Mouse (Mus musculus): ENCODE measurements around the gene Hspa5. TPM values are rescaled to one million over a fixed set of nuclear protein-coding genes. Genes with fewer than 3 reads are reported as not detected.
"Not testable (repeated sequence)": the region's sequence is repeated elsewhere in the genome, so short reads cannot be mapped to it uniquely, and the experiment has no call there.

The Hspa5 gene
- polyA plus RNA-seq, 1 experiment = 367 TPM

DNA sequence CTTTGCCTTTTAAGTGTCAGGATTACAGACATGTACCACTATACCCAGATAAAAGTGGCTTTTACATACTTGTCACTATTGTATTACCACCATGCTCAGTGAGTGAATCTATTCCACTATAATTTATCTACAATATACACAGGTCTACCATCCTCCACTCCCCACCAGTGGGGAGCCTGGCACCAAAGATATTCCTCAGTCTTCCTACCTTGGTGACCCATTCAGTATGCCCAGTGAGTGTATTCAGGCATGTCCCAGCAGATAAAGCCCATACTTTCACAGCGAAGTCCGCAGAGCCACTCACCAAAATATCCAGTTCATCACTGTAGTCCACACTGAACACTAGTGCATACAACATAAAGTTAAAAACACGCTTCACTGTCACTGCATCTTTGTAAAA, 39.0 kb downstream of the Hspa5 start:
- DNase-seq (ENCODE audit: low read depth) = no peak
- TF ChIP-seq POLR2A (IDR thresholded peaks at IDR 0.05; ENCODE audit: borderline replicate concordance, extremely low read depth, insufficient read depth, insufficient read length, poor library complexity, severe bottlenecking) (no peak), CTCF (IDR thresholded peaks at IDR 0.05; ENCODE audit: borderline replicate concordance, extremely low read depth, insufficient read depth, insufficient read length) (no peak)

DNA sequence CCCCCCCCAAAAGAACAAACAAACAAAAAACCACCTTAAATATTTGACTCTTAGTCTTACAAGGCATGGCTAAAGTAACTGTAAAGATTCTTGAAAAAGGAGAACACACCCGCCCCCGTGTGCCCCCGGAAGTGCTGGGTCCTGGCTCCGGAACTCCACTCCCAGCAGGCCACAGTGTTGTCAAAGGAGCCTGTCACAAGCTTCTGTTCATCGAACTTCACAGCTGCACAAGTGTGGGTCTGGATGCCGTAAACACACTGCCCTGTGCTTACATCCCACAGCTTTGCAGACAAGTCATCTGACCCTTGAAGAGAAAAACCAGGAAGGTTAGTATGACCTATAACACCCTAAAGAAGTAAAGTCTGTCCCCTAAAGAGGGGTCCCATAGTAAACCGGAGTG, 40.9 kb downstream of the Hspa5 start:
- TF ChIP-seq CTCF (IDR thresholded peaks at IDR 0.05; ENCODE audit: borderline replicate concordance, extremely low read depth, insufficient read depth, insufficient read length) (no peak), POLR2A (IDR thresholded peaks at IDR 0.05; ENCODE audit: borderline replicate concordance, extremely low read depth, insufficient read depth, insufficient read length, poor library complexity, severe bottlenecking) (no peak)
- no peak for DNase-seq (ENCODE audit: low read depth)

DNA sequence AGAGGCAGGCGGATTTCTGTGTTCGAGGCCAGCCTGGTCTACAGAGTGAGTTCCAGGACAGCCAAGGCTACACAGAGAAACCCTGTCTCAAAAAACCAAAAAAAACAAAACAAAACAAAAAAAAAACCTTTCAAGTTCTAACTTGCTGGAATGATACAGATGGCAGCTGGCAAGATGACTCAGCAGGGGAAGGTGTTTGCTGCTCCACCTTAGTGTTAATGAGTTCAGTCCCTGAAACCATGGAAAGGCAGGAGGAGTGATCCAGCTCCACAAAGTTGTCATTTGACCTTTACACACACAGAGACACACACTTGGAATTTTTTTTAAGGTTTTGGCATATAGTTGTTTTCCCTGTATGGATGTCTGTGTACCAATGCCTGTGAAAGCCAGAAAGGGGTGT, 44.1 kb downstream of the Hspa5 start:
- DNase-seq (ENCODE audit: low read depth) = not testable (repeated sequence)

DNA sequence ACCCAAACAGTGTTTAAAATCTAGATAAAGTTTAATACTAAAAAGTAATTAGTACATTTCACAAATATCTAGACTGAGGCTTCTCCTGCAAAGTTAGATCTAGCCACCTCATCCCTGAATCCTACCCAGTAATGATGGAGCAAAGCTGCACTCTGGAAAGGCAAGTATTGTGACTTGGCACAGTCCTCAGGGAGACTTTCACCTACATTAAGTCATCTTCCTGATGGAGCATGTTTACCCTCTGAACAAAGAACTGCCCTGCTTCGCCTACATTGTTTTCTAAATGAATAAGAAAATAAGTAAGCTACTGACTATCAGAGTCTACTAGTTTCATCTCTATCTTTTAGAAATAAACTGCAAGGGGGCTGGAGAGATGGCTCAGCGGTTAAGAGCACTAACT, 46.7 kb downstream of the Hspa5 start:
- TF ChIP-seq CTCF (IDR thresholded peaks at IDR 0.05; ENCODE audit: borderline replicate concordance, extremely low read depth, insufficient read depth, insufficient read length) = no peak
- no peak for TF ChIP-seq POLR2A (IDR thresholded peaks at IDR 0.05; ENCODE audit: borderline replicate concordance, extremely low read depth, insufficient read depth, insufficient read length, poor library complexity, severe bottlenecking)

DNA sequence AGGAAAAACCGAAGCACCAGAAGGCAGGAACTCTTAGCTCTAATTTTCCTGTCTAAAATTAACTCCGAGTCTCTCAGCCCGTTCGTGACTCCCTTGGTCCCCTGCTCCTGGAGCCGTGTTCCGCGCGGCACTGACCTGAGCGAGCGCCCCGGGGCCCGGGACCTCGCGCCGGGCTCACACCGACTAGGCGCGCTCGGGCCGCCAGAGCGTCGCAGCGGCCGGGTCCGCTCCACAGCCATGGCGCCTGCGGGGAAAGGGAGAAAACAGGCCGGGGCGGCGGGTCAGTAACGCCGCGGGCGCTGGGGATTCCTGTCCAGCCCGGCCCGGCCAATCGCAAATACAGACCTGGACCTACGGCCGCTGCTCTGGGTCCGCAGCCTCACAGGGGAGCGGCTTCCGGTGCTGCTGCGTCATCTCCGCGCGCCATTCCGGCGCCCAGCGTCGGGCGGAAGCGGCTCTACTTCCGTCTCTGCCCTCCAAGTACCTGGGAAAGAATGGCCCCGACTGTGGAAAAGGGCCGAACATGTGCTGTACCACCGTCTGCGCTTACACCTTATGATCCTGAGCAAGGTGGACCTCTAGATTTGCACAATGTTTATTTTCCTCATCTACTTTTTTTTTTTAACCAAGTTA, 54.2 kb downstream of the Hspa5 start, which contains the start of gene Fbxw2:
TSS of gene Fbxw2 (minus strand) at position 485 of the 633 bp plus-strand sequence.
- no peak for TF ChIP-seq CTCF (IDR thresholded peaks at IDR 0.05; ENCODE audit: borderline replicate concordance, extremely low read depth, insufficient read depth, insufficient read length)
- TF ChIP-seq POLR2A (IDR thresholded peaks at IDR 0.05; ENCODE audit: borderline replicate concordance, extremely low read depth, insufficient read depth, insufficient read length, poor library complexity, severe bottlenecking) = peak; percentile 63; the same call in 1 of the 2 replicates
- peak; percentile 98 for DNase-seq (ENCODE audit: low read depth)

More for the DNA sequence above, 46.7 kb downstream of the Hspa5 start:
- no peak for DNase-seq (ENCODE audit: low read depth)

DNA sequence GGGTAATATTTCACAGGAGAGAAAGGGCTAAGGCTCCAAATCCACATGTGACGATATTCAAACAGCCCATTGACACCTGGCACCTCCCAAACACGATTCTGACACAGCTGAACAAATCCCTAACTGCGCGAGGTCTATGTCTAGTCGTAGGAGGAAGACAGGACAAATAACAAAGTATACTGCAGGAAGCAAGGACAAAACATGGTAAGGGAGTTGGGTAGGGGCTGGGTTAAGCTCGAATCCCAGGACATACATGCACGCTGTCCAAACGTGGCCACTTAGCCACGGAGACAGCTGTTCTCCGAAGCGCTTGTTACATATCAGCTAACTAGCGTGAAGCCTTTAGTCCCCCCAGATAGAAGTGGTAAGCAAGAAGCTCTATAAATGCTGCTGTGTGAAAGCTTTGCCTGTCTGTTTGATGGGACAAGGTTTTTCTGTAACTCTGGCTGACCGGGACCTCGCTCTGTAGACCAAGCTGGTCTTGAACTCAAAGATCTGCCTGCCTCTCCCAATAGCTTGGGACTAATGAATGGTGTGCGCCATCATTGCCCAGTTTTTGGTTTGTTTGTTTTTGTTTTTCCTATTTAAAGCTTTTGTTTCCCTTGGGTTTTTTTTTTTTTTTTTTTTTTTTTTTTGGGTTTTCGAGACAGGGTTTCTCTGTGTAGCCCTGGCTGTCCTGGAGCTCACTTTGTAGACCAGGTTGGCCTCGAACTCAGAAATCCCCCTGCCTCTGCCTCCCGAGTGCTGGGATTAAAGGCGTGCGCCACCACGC, 54.9 kb downstream of the Hspa5 start:
- no peak for DNase-seq (ENCODE audit: low read depth)
- TF ChIP-seq CTCF (IDR thresholded peaks at IDR 0.05; ENCODE audit: borderline replicate concordance, extremely low read depth, insufficient read depth, insufficient read length) (no peak), POLR2A (IDR thresholded peaks at IDR 0.05; ENCODE audit: borderline replicate concordance, extremely low read depth, insufficient read depth, insufficient read length, poor library complexity, severe bottlenecking) (no peak)

Other genes with a start within 250 kb of the Hspa5 start
- 40.0 and 61.7 TPM in 2 replicates for gene Gapvd1, start 16.7 kb upstream of the Hspa5 start, polyA plus RNA-seq (2012; rRNA removed)
- gene Rabepk, start 27.9 kb downstream of the Hspa5 start, polyA plus RNA-seq (2012; rRNA removed) = 18.6 and 21.0 TPM in 2 replicates
- 60.9 and 67.3 TPM in 2 replicates for gene Fbxw2, start 54.3 kb downstream of the Hspa5 start, polyA plus RNA-seq (2012; rRNA removed)
- gene Gm34653, start 61.0 kb downstream of the Hspa5 start, polyA plus RNA-seq (2012; rRNA removed) = 0.06 TPM in 1 of 2 replicates, not detected in the other
- gene Cutal, start 102.4 kb downstream of the Hspa5 start, polyA plus RNA-seq (2012; rRNA removed) = 0.14 and 0.16 TPM in 2 replicates
- gene Psmd5, start 103.0 kb downstream of the Hspa5 start, polyA plus RNA-seq (2012; rRNA removed) = 42.4 and 44.3 TPM in 2 replicates
- 3.6 and 5.7 TPM in 2 replicates for gene Phf19, start 142.1 kb downstream of the Hspa5 start, polyA plus RNA-seq (2012; rRNA removed)
- gene Traf1, start 189.8 kb downstream of the Hspa5 start, polyA plus RNA-seq (2012; rRNA removed) = 1.4 and 2.4 TPM in 2 replicates

Measured in brain, embryonic 14.5 days (tissue).